8 mouse cellular contexts compared by ENCODE assay signal in the genomic region with DNA sequence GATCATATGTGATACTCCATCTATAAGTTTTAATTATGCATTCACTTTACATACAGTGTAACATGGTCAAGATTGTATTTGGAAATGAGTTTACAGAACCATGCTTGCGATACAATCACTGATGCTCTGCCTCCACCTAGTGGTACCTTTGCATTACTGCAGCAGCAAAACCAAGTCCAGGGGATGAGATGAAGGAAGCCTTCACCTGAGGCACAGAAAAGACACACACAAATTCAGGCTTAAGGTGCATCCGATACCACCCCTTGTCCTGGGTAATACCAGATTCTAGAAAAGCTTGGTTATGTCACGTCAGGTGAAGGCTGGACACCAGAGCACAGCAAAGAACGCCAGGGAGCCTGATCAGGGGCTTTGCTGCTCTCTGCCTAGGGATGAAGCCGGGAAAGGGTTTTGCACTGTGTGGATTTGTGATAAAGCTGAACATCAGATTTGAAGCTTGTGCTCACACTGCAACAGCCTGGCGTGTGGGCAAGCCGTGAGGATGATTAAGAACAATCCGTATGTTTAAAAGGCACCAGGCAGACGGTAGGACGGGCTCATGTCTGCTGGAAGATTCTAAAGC. TPM values are rescaled to one million over a fixed set of nuclear protein-coding genes. Genes with fewer than 3 reads are reported as not detected.
DNase-seq lines count a peak whose midpoint lies in the region; ATAC-seq lines count a peak whose summit lies in the region.

No protein-coding gene starts in this region.

- 42% methylated on average over 10 of the region's 10 CpGs for WGBS in heart, embryonic 12.5 days
- 43% methylated on average over 10 of the region's 10 CpGs for WGBS in forebrain, embryonic 16.5 days
- 44% methylated on average over 10 of the region's 10 CpGs for WGBS in midbrain, embryonic 16.5 days

- no peaks in the 10 kb centered on the region for H3K27me3 ChIP-seq in heart, embryonic 12.5 days (replicated peaks)
- no peaks in the 10 kb centered on the region for H3K27me3 ChIP-seq in forebrain, embryonic 16.5 days (replicated peaks; ENCODE audit: control insufficient read depth, insufficient read depth, low read length)
- no peaks in the 10 kb centered on the region for H3K27me3 ChIP-seq in midbrain, embryonic 16.5 days (ENCODE audit: control insufficient read depth, insufficient read depth, low read depth, low read length)

- peaks cover 7% of the 10 kb centered on the region for H3K4me1 ChIP-seq in heart, embryonic 12.5 days (replicated peaks)
- no peaks in the 10 kb centered on the region for H3K4me1 ChIP-seq in forebrain, embryonic 16.5 days (replicated peaks; ENCODE audit: control insufficient read depth, insufficient read depth, low read length)
- no peaks in the 10 kb centered on the region for H3K4me1 ChIP-seq in midbrain, embryonic 16.5 days (ENCODE audit: control insufficient read depth, insufficient read depth, low read length)

- H3K4me2 ChIP-seq in heart, embryonic 12.5 days: no peak overlapping the region
- no peak overlapping the region for H3K4me2 ChIP-seq in forebrain, embryonic 16.5 days (ENCODE audit: low read length)
- peak overlapping the region; percentile 21; the same call in 1 of the 2 replicates for H3K4me2 ChIP-seq in midbrain, embryonic 16.5 days (ENCODE audit: low read length)

- ATAC-seq in heart, embryonic 12.5 days (ENCODE audit: insufficient number of reproducible peaks, low FRiP score): no peak
- peak; percentile 59 for ATAC-seq in forebrain, embryonic 16.5 days
- ATAC-seq in midbrain, embryonic 16.5 days: peak; percentile 57

- intact Hi-C loops in left cerebral cortex, postnatal 14 days (cut with DNase I): no loop called here

- peaks cover 19% of the 10 kb centered on the region for H3K36me3 ChIP-seq in heart, embryonic 12.5 days
- H3K36me3 ChIP-seq in forebrain, embryonic 16.5 days (ENCODE audit: control insufficient read depth, insufficient read depth): peaks cover 12% of the 10 kb centered on the region
- peaks cover 5% of the 10 kb centered on the region for H3K36me3 ChIP-seq in midbrain, embryonic 16.5 days (ENCODE audit: control insufficient read depth, insufficient read depth, low read length)

- H3K27ac ChIP-seq in heart, embryonic 12.5 days (ENCODE audit: poor library complexity, severe bottlenecking): no peak overlapping the region
- H3K27ac ChIP-seq in forebrain, embryonic 16.5 days (ENCODE audit: low read length): no peak overlapping the region
- no peak overlapping the region for H3K27ac ChIP-seq in midbrain, embryonic 16.5 days (ENCODE audit: low read length)

- DNase-seq in heart, adult 8-10 months (ENCODE audit: low spot score): peak; percentile 62
- peak; percentile 57 for DNase-seq in cerebellum, adult 11 months
- peak; percentile 39 for DNase-seq in kidney, adult 18-20 months
- DNase-seq in left cerebral cortex, postnatal 14 days (ENCODE audit: low spot score in 2 of 2): peak; percentile 64 to 77
- DNase-seq in thymus, postnatal 14 days: peak; percentile 59

- H3K4me3 ChIP-seq in heart, embryonic 12.5 days: no peak overlapping the region
- H3K4me3 ChIP-seq in forebrain, embryonic 16.5 days (replicated peaks; ENCODE audit: low read length): no peak overlapping the region
- no peak overlapping the region for H3K4me3 ChIP-seq in midbrain, embryonic 16.5 days (ENCODE audit: low read depth, low read length)

- H3K9me3 ChIP-seq in heart, embryonic 12.5 days (replicated peaks): no peaks in the 10 kb centered on the region
- no peaks in the 10 kb centered on the region for H3K9me3 ChIP-seq in forebrain, embryonic 16.5 days (ENCODE audit: control insufficient read depth, low read length)
- H3K9me3 ChIP-seq in midbrain, embryonic 16.5 days (replicated peaks; ENCODE audit: control insufficient read depth, low read length, poor library complexity, severe bottlenecking): no peaks in the 10 kb centered on the region

- no peak overlapping the region for H3K9ac ChIP-seq in heart, embryonic 12.5 days
- H3K9ac ChIP-seq in forebrain, embryonic 16.5 days (replicated peaks; ENCODE audit: low read depth, low read length): no peak overlapping the region
- H3K9ac ChIP-seq in midbrain, embryonic 16.5 days (ENCODE audit: low read depth, low read length): no peak overlapping the region

RNA-seq across cellular contexts. Expression of gene Rab12, which starts 29.4 kb away (rescaled TPM):
- 100 to 1,000 TPM; 219 to 237 (median 230) TPM for total RNA-seq in heart, adult 8-10 months (2022)
- 60.5 and 63.6 TPM in 2 replicates for polyA plus RNA-seq in heart, embryonic 12.5 days (2016; fragmentation: Nextera tagmentation; extraction: Ambion mirVana)
- polyA plus RNA-seq in forebrain, embryonic 16.5 days (2015; fragmentation: Nextera tagmentation; extraction: Ambion mirVana): 73.6 and 76.1 TPM in 2 replicates
- total RNA-seq in left cerebral cortex, postnatal 14 days (2021): 100 to 1,000 TPM; 135 to 144 TPM
- 76.7 and 80.1 TPM in 2 replicates for polyA plus RNA-seq in midbrain, embryonic 16.5 days (2015; fragmentation: Nextera tagmentation; extraction: Ambion mirVana)

RNA-seq across cellular contexts. Expression of gene Mtcl1, which starts 40.6 kb away (rescaled TPM):
- 1 to 10 TPM; 4.4 to 6.8 (median 5.3) TPM for total RNA-seq in heart, adult 8-10 months (2022)
- 1.4 and 1.7 TPM in 2 replicates for polyA plus RNA-seq in heart, embryonic 12.5 days (2016; fragmentation: Nextera tagmentation; extraction: Ambion mirVana)
- 33.1 and 44.3 TPM in 2 replicates for polyA plus RNA-seq in forebrain, embryonic 16.5 days (2015; fragmentation: Nextera tagmentation; extraction: Ambion mirVana)
- total RNA-seq in left cerebral cortex, postnatal 14 days (2021): 10 to 100 TPM; 62.7 to 87.2 TPM
- 29.4 and 34.7 TPM in 2 replicates for polyA plus RNA-seq in midbrain, embryonic 16.5 days (2015; fragmentation: Nextera tagmentation; extraction: Ambion mirVana)

Comparison
In these comparisons a context has a peak if more than half of its experiments do, and no peak if none do; other contexts are left out.
1. RNA of gene Mtcl1, which starts 40.6 kb away (polyA plus RNA-seq): 33.1 to 44.3 TPM in forebrain, embryonic 16.5 days and 29.4 to 34.7 TPM in midbrain, embryonic 16.5 days; 1.4 to 1.7 TPM in heart, embryonic 12.5 days; every median in the first group is over 10 times any median in the second.
2. Peak in every context shown above with its lines, with median percentiles within 50 percentile points of each other: DNase-seq.